Comparison of ENCODE assay signal across 29 mouse cellular contexts in the genomic region with DNA sequence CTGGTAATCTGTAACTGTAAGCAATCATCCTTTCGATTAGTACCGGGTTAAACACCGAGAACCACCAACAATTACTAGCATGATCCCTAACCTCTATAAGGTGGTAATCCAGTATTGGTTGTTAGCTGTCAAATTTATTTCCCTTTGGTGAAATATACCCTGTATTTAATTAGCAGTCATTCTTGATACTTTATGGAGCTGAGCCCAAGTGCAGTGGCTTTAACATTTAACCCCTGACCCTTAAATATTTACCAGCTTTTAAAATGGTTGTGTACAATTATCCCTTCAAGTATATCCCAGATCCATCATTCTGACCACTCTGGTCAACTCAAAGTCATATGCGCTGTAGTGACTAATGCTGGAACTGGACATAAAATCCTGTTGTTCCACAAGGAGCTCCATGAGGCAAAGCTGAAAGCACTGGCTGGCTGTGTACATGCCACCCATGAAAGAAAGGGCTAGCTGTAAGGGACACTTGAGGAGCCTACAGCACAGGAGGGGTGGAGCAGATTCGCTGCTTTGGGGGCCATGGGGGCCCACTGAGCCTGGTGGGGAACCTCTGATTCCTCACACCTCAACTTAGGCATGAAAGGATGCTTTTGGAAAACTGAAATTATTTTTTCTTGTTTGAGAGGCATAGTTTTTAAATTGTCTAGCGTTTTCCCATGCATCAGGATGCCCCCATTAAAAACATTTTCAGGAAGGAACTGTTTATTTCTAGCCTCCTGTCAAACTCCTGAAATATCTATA.
DNase-seq lines count a peak whose midpoint lies in the region; ATAC-seq lines count a peak whose summit lies in the region.
"Had no signal": no experiment of that assay in that cellular context is flagged by ENCODE, and none has a peak within 500 bp of the region (broad histone marks: within the 10 kb centered on the region; RNA-seq: fewer than 3 reads in every experiment).

No protein-coding gene starts in this region.

- no peak overlapping the region for H3K4me2 ChIP-seq in hindbrain, embryonic 12.5 days (replicated peaks)
- H3K4me2 ChIP-seq: forebrain, embryonic 13.5 days; heart, embryonic 13.5 days; hindbrain, embryonic 15.5 days; intestine, embryonic 15.5 days had no signal

- no peak for ATAC-seq in hindbrain, embryonic 12.5 days (ENCODE audit: low FRiP score)
- ATAC-seq: forebrain, embryonic 13.5 days; forebrain, embryonic 16.5 days; intestine, embryonic 15.5 days; Patski had no signal

- H3K27me3 ChIP-seq in embryonic facial prominence, embryonic 10.5 days (replicated peaks; ENCODE audit: low read depth, poor library complexity, severe bottlenecking), result peaks cover 19% of the 10 kb centered on the region; the same call in 1 of the 2 replicates
- H3K27me3 ChIP-seq in limb, embryonic 10.5 days (ENCODE audit: low read depth, poor library complexity, severe bottlenecking), result peaks cover 45% of the 10 kb centered on the region
- H3K27me3 ChIP-seq in hindbrain, embryonic 12.5 days, result no peaks in the 10 kb centered on the region
- H3K27me3 ChIP-seq: CH12.LX; forebrain, embryonic 13.5 days; heart, embryonic 13.5 days; hindbrain, embryonic 15.5 days; intestine, embryonic 15.5 days; Patski had no signal

- H3K36me3 ChIP-seq in embryonic facial prominence, embryonic 10.5 days (replicated peaks), result no peaks in the 10 kb centered on the region
- no peaks in the 10 kb centered on the region for H3K36me3 ChIP-seq in limb, embryonic 10.5 days
- H3K36me3 ChIP-seq in hindbrain, embryonic 12.5 days, result no peaks in the 10 kb centered on the region
- H3K36me3 ChIP-seq: forebrain, embryonic 10.5 days; G1E; heart, embryonic 10.5 days; heart, embryonic 13.5 days; hindbrain, embryonic 15.5 days; intestine, embryonic 15.5 days had no signal

- H3K27ac ChIP-seq in embryonic facial prominence, embryonic 10.5 days (replicated peaks), result peak overlapping the region; percentile 60; the same call in 1 of the 2 replicates
- peak overlapping the region; percentile 53 for H3K27ac ChIP-seq in limb, embryonic 10.5 days
- H3K27ac ChIP-seq in hindbrain, embryonic 12.5 days, result no peak overlapping the region
- H3K27ac ChIP-seq: forebrain, embryonic 10.5 days; forebrain, embryonic 13.5 days; gastrocnemius, adult 2 months; heart, adult 2 months; heart, embryonic 10.5 days; heart, embryonic 13.5 days; hindbrain, embryonic 15.5 days; intestine, embryonic 15.5 days had no signal

- 59% methylated on average over 6 of the region's 6 CpGs for WGBS in embryonic facial prominence, embryonic 10.5 days
- 41% methylated on average over 6 of the region's 6 CpGs for WGBS in limb, embryonic 10.5 days
- WGBS in hindbrain, embryonic 12.5 days, result 79% methylated on average over 6 of the region's 6 CpGs

- no peak overlapping the region for H3K4me3 ChIP-seq in embryonic facial prominence, embryonic 10.5 days
- H3K4me3 ChIP-seq in limb, embryonic 10.5 days, result no peak overlapping the region
- H3K4me3 ChIP-seq in hindbrain, embryonic 12.5 days, result no peak overlapping the region
- H3K4me3 ChIP-seq: forebrain, embryonic 10.5 days; forebrain, embryonic 13.5 days; gastrocnemius, adult 2 months; heart, adult 2 months; heart, embryonic 10.5 days; heart, embryonic 13.5 days; hindbrain, embryonic 15.5 days; intestine, embryonic 15.5 days had no signal

- no peak overlapping the region for H3K9ac ChIP-seq in hindbrain, embryonic 12.5 days
- H3K9ac ChIP-seq: forebrain, embryonic 13.5 days; heart, embryonic 13.5 days; hindbrain, embryonic 15.5 days; intestine, embryonic 15.5 days had no signal

- peaks cover 48% of the 10 kb centered on the region for H3K4me1 ChIP-seq in embryonic facial prominence, embryonic 10.5 days
- H3K4me1 ChIP-seq in limb, embryonic 10.5 days, result peaks cover 54% of the 10 kb centered on the region
- no peaks in the 10 kb centered on the region for H3K4me1 ChIP-seq in hindbrain, embryonic 12.5 days
- H3K4me1 ChIP-seq: hindbrain, embryonic 15.5 days had no signal

- DNase-seq in embryo, embryonic 11 days, result peak; percentile 32
- DNase-seq in embryo, embryonic 9.5 days (ENCODE audit: extremely low spot score), result no peak
- DNase-seq in embryonic facial prominence, embryonic 10.5 days (ENCODE audit: low spot score), result peak; percentile 33
- no peak for DNase-seq in limb, embryonic 10.5 days (ENCODE audit: low spot score)
- DNase-seq in adrenal gland, adult (ENCODE audit: inconsistent age in 2 of 2, low spot score in 1 of 2), result no peak
- DNase-seq: adrenal gland, adult 2 months; adrenal gland, postnatal 14 days; B cell, adult 2 months; cerebellum, adult 11 months; cerebellum, adult 2 months; cerebellum, adult 9-11 months; cerebellum, postnatal 25 days; gastrocnemius, adult 2 months; gastrocnemius, postnatal 14 days; heart, adult 2 months; heart, postnatal 14 days; heart, postnatal 4 days; kidney, adult 11 months had no signal

- H3K9me3 ChIP-seq in embryonic facial prominence, embryonic 10.5 days, result no peaks in the 10 kb centered on the region
- H3K9me3 ChIP-seq in limb, embryonic 10.5 days (replicated peaks), result no peaks in the 10 kb centered on the region
- H3K9me3 ChIP-seq in hindbrain, embryonic 12.5 days (replicated peaks), result no peaks in the 10 kb centered on the region
- H3K9me3 ChIP-seq: forebrain, embryonic 10.5 days; forebrain, embryonic 13.5 days; G1E; heart, embryonic 10.5 days; heart, embryonic 13.5 days; hindbrain, embryonic 15.5 days; intestine, embryonic 15.5 days had no signal

Comparison
In these comparisons a context has a peak if more than half of its experiments do, and no peak if none do; other contexts are left out.
1. DNase-seq: peak in embryo, embryonic 11 days (single experiment) and embryonic facial prominence, embryonic 10.5 days (single experiment); none in embryo, embryonic 9.5 days (single experiment), limb, embryonic 10.5 days (single experiment) and adrenal gland, adult (0 of 2).